Mouse (Mus musculus) liver, postnatal 0 days (tissue): ENCODE results near the gene Ccdc73.

ENCODE experiments used
- CTCF ChIP-seq: sonication (generic); IDR thresholded peaks from 2 replicates; pipeline ENCODE4 v1.5.1; 2016; ENCODE audit warnings: antibody characterized with exemption, low read depth
- EP300 ChIP-seq: IDR thresholded peaks from 2 replicates; pipeline ENCODE4 v1.6.1; 2016; ENCODE audit warnings: antibody characterized with exemption, low read depth, mild to moderate bottlenecking

DNA sequence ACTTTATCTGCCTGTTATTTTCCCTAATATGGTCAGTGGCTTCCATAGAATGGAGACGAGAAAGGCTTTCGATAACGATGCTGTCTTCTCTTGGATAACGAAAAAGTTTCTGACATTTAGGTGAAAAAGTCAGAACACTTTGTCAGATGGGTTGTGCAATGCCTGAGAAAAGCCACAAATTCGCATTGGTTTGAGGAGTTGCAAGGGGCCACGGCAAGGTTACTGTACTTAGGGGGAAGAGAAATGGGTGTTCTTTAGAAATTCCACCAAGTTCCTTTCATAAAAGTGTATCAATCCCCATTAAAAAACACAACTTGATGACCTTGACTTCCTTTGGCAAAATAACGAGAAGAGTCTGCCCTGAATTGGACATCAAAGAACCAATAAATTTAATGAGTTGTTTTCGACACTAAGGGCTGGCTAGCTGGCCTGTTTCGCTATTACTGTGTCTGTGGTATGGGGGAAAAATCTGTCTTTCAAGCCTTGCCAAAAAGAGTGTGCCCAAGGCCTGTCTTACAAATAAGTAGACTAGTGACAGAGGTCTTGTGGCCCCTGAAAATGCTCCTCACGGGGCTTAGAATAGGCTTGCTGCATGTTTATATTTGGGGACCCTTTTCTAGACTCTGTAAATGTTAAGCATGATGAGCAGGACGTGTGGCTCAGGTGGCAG is 168.9 kb downstream of the Ccdc73 start:
- TF ChIP-seq EP300 (no peak), CTCF (no peak)
